Mouse (Mus musculus): ENCODE results near the gene Apoe.
A peak's percentile ranks its signal among the peaks of the same experiment; 100 is the strongest.

The Apoe gene

GRCm38 (mm10) chr7:19664955-19665841 is 33.8 kb downstream of the Apoe start, which contains the start of gene Clptm1:
Clptm1 (minus strand) TSS chr7:19665033.
- peak; percentile 98 for DNase-seq (ENCODE audit: low read depth, low spot score)

GRCm38 (mm10) chr7:19664455-19664954 is 34.5 kb downstream of the Apoe start:
- no peak for DNase-seq (ENCODE audit: low read depth, low spot score)

- DNase-seq (ENCODE audit: low read depth, low spot score): no peak
Measured at GRCm38 (mm10) chr7:19663940-19664339, 35.0 kb downstream of the Apoe start.

- no peak for DNase-seq (ENCODE audit: low read depth, low spot score)
Measured at GRCm38 (mm10) chr7:19652614-19653013, 46.4 kb downstream of the Apoe start.

- DNase-seq (ENCODE audit: low read depth, low spot score): no peak
Measured at GRCm38 (mm10) chr7:19651063-19651786, 47.8 kb downstream of the Apoe start.

All from mesoderm, embryonic 11.5 days (tissue).